8 mouse cellular contexts compared by ENCODE assay signal in genomic region chr7:123850272-123851197, GRCm38 (mm10).
DNase-seq lines count a peak whose midpoint lies in the region.
"Had no signal": no experiment of that assay in that cellular context is flagged by ENCODE, and none has a peak within 500 bp of the region (broad histone marks: within the 10 kb centered on the region; RNA-seq: fewer than 3 reads in every experiment).

No protein-coding gene starts in this region.

- DNase-seq in kidney, adult 9 months = peak; percentile 33
- no peak for DNase-seq in kidney, postnatal 4 days
- DNase-seq in right cerebral cortex, adult 18-20 months = peak; percentile 4
- no peak for DNase-seq in right cerebral cortex, postnatal 14 days
- peak; percentile 86 to 92 for DNase-seq in cerebellum, postnatal 10 days
- no peak for DNase-seq in spleen, postnatal 14 days (ENCODE audit: low spot score in 2 of 2)
- no peak for DNase-seq in urinary bladder, postnatal 14 days (ENCODE audit: low spot score)
- DNase-seq: thymus, postnatal 36 days had no signal

Comparison
In these comparisons a context has a peak if more than half of its experiments do, and no peak if none do; other contexts are left out.
1. DNase-seq: peak in kidney, adult 9 months (single experiment), right cerebral cortex, adult 18-20 months (single experiment) and cerebellum, postnatal 10 days (2 of 2); none in kidney, postnatal 4 days (0 of 2), right cerebral cortex, postnatal 14 days (single experiment), spleen, postnatal 14 days (0 of 2) and urinary bladder, postnatal 14 days (single experiment).